Mouse (Mus musculus) neural tube, embryonic 15.5 days (tissue): Measurements from ENCODE around the gene Prkaa2. TPM values are rescaled to one million over a fixed set of nuclear protein-coding genes. Genes with fewer than 3 reads are reported as not detected.

Source experiments
- ATAC-seq: fragments of 200-750 bp; cut with Nextera tagmentation; 2 replicates; pipeline ENCODE4 v1.8.0; 2017; ENCODE audit warnings: mild to moderate bottlenecking, moderate TSS enrichment, moderate library complexity; ENCODE audit not compliant: low FRiP score
- H3K27ac ChIP-seq: fragments of 300-500 bp; sonication (generic); replicated peaks from 2 replicates; pipeline ENCODE4 v1.5.1; 2015; ENCODE audit warnings: mild to moderate bottlenecking, inconsistent platforms
- H3K27me3 ChIP-seq: fragments of 300-500 bp; sonication (generic); replicated peaks from 2 replicates; pipeline ENCODE4 v1.6.1; 2015; ENCODE audit warnings: inconsistent platforms
- H3K36me3 ChIP-seq: fragments of 300-500 bp; sonication (generic); 2 replicates; pipeline ENCODE4 v1.6.1; 2015; ENCODE audit warnings: inconsistent platforms
- H3K4me1 ChIP-seq: fragments of 300-500 bp; sonication (generic); 2 replicates; pipeline ENCODE4 v1.6.1; 2015; ENCODE audit warnings: inconsistent platforms
- H3K4me2 ChIP-seq: fragments of 300-500 bp; sonication (generic); 2 replicates; pipeline ENCODE4 v1.6.1; 2015; ENCODE audit warnings: inconsistent platforms, mild to moderate bottlenecking, moderate library complexity
- H3K4me3 ChIP-seq: fragments of 300-500 bp; sonication (generic); replicated peaks from 2 replicates; pipeline ENCODE4 v1.5.1; 2015; ENCODE audit warnings: mild to moderate bottlenecking, inconsistent platforms
- H3K9ac ChIP-seq: fragments of 300-500 bp; sonication (generic); replicated peaks from 2 replicates; pipeline ENCODE4 v1.6.1; 2015; ENCODE audit warnings: mild to moderate bottlenecking, inconsistent platforms
- H3K9me3 ChIP-seq: fragments of 300-500 bp; sonication (generic); replicated peaks from 2 replicates; pipeline ENCODE4 v1.6.1; 2016; ENCODE audit warnings: inconsistent platforms
- WGBS: fragments of 180-500 bp; shearing (Covaris S2); methylation state at CpG from one replicate; pipeline ENCODE4 v1.1.7; 2015; ENCODE audit warnings: mixed read lengths; 5-methylcytosine and 5-hydroxymethylcytosine counted together
- polyA plus RNA-seq: library from polyadenylated mRNA; unstranded; fragments of >200 nt; fragmentation: Nextera tagmentation; extraction: Ambion mirVana; gene quantifications from 2 replicates; pipeline ENCODE4 v1.2.1, GENCODE M21; 2015

The Prkaa2 gene
- polyA plus RNA-seq, 1 experiment from 2014 or later: 10.7 TPM

GRCm38 (mm10) chr4:104985960-104986632 is 123.6 kb downstream of the Prkaa2 start:
- Histone ChIP-seq H3K4me1 (no peaks in the 10 kb centered on the region), H3K27me3 (no peaks in the 10 kb centered on the region), H3K36me3 (no peaks in the 10 kb centered on the region), H3K9me3 (no peaks in the 10 kb centered on the region), H3K4me2 (no peak overlapping the region), H3K27ac (no peak overlapping the region), H3K4me3 (no peak overlapping the region), H3K9ac (no peak overlapping the region)
- ATAC-seq: no peak
- 88% methylated on average over 5 of the region's 5 CpGs for WGBS

Other genes with a start within 250 kb of the Prkaa2 start
- 0.06 TPM in 1 of 2 replicates, not detected in the other for gene C8a, start 233.5 kb downstream of the Prkaa2 start, polyA plus RNA-seq
- 0.22 and 0.80 TPM in 2 replicates for gene Fyb2, start 196.4 kb downstream of the Prkaa2 start, polyA plus RNA-seq
- 72.6 and 73.6 TPM in 2 replicates for gene Plpp3, start 47.5 kb upstream of the Prkaa2 start, polyA plus RNA-seq